Mouse (Mus musculus): ENCODE results near the gene Atp11a. TPM values are rescaled to one million over a fixed set of nuclear protein-coding genes. Genes with fewer than 3 reads are reported as not detected.
A peak's percentile ranks its signal among the peaks of the same experiment; 100 is the strongest.

Gene Atp11a
- polyA plus RNA-seq, 1 experiment from 2014 or later: 45.4 TPM

- whole genome bisulfite sequencing: 26% methylated on average over 2 of the region's 2 CpGs
- peak overlapping the region; percentile 94; the same call in 1 of the 2 replicates for H3K27ac ChIP-seq (ENCODE audit: low read length)
- no peaks in the 10 kb centered on the region for H3K9me3 ChIP-seq (ENCODE audit: low read length)
- peak; percentile 75 for ATAC-seq
- H3K9ac ChIP-seq (replicated peaks; ENCODE audit: low read depth): no peak overlapping the region
- peak; percentile 90 for DNase-seq (ENCODE audit: low spot score)
- no peaks in the 10 kb centered on the region for H3K27me3 ChIP-seq (replicated peaks; ENCODE audit: insufficient read depth, low read length)
- no peak overlapping the region for H3K4me3 ChIP-seq (ENCODE audit: low read depth, low read length)
- peaks cover 10% of the 10 kb centered on the region; the same call in 1 of the 2 replicates for H3K4me1 ChIP-seq (ENCODE audit: insufficient read depth, low read depth, low read length)
- TF ChIP-seq CTCF (IDR thresholded peaks at IDR 0.05) (peak; percentile 79), EP300 (IDR thresholded peaks at IDR 0.05) (peak; percentile 87; the same call in 1 of the 2 replicates)
- no peak overlapping the region for H3K4me2 ChIP-seq (replicated peaks; ENCODE audit: low read depth, low read length)
- H3K36me3 ChIP-seq (ENCODE audit: insufficient read depth, low read length): no peaks in the 10 kb centered on the region
These were observed 1.5 kb upstream of the Atp11a start for GRCm38 (mm10) chr8:12755312-12755711.

GRCm38 (mm10) chr8:12755826-12756225 is 988 bp upstream of the Atp11a start:
- no peak overlapping the region for H3K9ac ChIP-seq (replicated peaks; ENCODE audit: low read depth)
- TF ChIP-seq EP300 (IDR thresholded peaks at IDR 0.05): no peak
- TF ChIP-seq CTCF (IDR thresholded peaks at IDR 0.05): no peak
- no peak; the same call in 1 of the 2 replicates for ATAC-seq
- H3K9me3 ChIP-seq (ENCODE audit: low read length): no peaks in the 10 kb centered on the region
- H3K27me3 ChIP-seq (replicated peaks; ENCODE audit: insufficient read depth, low read length): no peaks in the 10 kb centered on the region
- H3K27ac ChIP-seq (ENCODE audit: low read length): peak overlapping the region; percentile 94
- peaks cover 11% of the 10 kb centered on the region; the same call in 1 of the 2 replicates for H3K4me1 ChIP-seq (ENCODE audit: insufficient read depth, low read depth, low read length)
- DNase-seq (ENCODE audit: low spot score): no peak
- no peak overlapping the region for H3K4me2 ChIP-seq (replicated peaks; ENCODE audit: low read depth, low read length)
- H3K36me3 ChIP-seq (ENCODE audit: insufficient read depth, low read length): no peaks in the 10 kb centered on the region
- 73% methylated on average over 5 of the region's 5 CpGs for WGBS
- H3K4me3 ChIP-seq (ENCODE audit: low read depth, low read length): no peak overlapping the region

GRCm38 (mm10) chr8:12757231-12757940 is 572 bp downstream of the Atp11a start:
- WGBS: under 1% methylated on average over 54 of the region's 61 CpGs
- peak; percentile 3; the same call in 1 of the 2 replicates for ATAC-seq

GRCm38 (mm10) chr8:12759963-12760362 is 3.1 kb downstream of the Atp11a start:
- Histone ChIP-seq H3K4me1 (ENCODE audit: insufficient read depth, low read depth, low read length) (peaks cover 15% of the 10 kb centered on the region), H3K27ac (ENCODE audit: low read length) (no peak overlapping the region), H3K36me3 (ENCODE audit: insufficient read depth, low read length) (no peaks in the 10 kb centered on the region), H3K27me3 (replicated peaks; ENCODE audit: insufficient read depth, low read length) (no peaks in the 10 kb centered on the region), H3K9me3 (ENCODE audit: low read length) (no peaks in the 10 kb centered on the region), H3K4me3 (ENCODE audit: low read depth, low read length) (no peak overlapping the region), H3K4me2 (replicated peaks; ENCODE audit: low read depth, low read length) (0 out of 2 replicates have a peak overlapping the region, but pooled peaks have one; percentile 80), H3K9ac (replicated peaks; ENCODE audit: low read depth) (no peak overlapping the region)
- 65% methylated on average over 3 of the region's 3 CpGs for WGBS
- DNase-seq (ENCODE audit: low spot score) (no peak), ATAC-seq (no peak)
- TF ChIP-seq EP300 (IDR thresholded peaks at IDR 0.05): no peak
- TF ChIP-seq CTCF (IDR thresholded peaks at IDR 0.05): no peak

More at GRCm38 (mm10) chr8:12757231-12757940, 572 bp downstream of the Atp11a start:
- Histone ChIP-seq H3K9me3 (ENCODE audit: low read length) (no peaks in the 10 kb centered on the region), H3K4me3 (ENCODE audit: low read depth, low read length) (peak overlapping the region; percentile 96), H3K27ac (ENCODE audit: low read length) (peak overlapping the region; percentile 94), H3K4me1 (ENCODE audit: insufficient read depth, low read depth, low read length) (peaks cover 15% of the 10 kb centered on the region; the same call in 1 of the 2 replicates), H3K27me3 (replicated peaks; ENCODE audit: insufficient read depth, low read length) (no peaks in the 10 kb centered on the region), H3K4me2 (replicated peaks; ENCODE audit: low read depth, low read length) (peak overlapping the region; percentile 80), H3K36me3 (ENCODE audit: insufficient read depth, low read length) (no peaks in the 10 kb centered on the region), H3K9ac (replicated peaks; ENCODE audit: low read depth) (peak overlapping the region; percentile 92)
- TF ChIP-seq CTCF (IDR thresholded peaks at IDR 0.05): no peak
- TF ChIP-seq EP300 (IDR thresholded peaks at IDR 0.05): no peak
- peak; percentile 27 for DNase-seq (ENCODE audit: low spot score)

- Histone ChIP-seq H3K27ac (ENCODE audit: low read length) (no peak overlapping the region), H3K4me3 (ENCODE audit: low read depth, low read length) (no peak overlapping the region), H3K9me3 (ENCODE audit: low read length) (no peaks in the 10 kb centered on the region), H3K9ac (replicated peaks; ENCODE audit: low read depth) (no peak overlapping the region), H3K4me2 (replicated peaks; ENCODE audit: low read depth, low read length) (no peak overlapping the region), H3K4me1 (ENCODE audit: insufficient read depth, low read depth, low read length) (peaks cover 9% of the 10 kb centered on the region), H3K36me3 (ENCODE audit: insufficient read depth, low read length) (no peaks in the 10 kb centered on the region; the same call in 1 of the 2 replicates), H3K27me3 (replicated peaks; ENCODE audit: insufficient read depth, low read length) (no peaks in the 10 kb centered on the region)
- DNase-seq (ENCODE audit: low spot score) (no peak), ATAC-seq (peak; percentile 22; the same call in 1 of the 2 replicates)
- 63% methylated on average over 3 of the region's 3 CpGs for WGBS
- TF ChIP-seq EP300 (IDR thresholded peaks at IDR 0.05) (no peak), CTCF (IDR thresholded peaks at IDR 0.05) (no peak)
These were observed 5.1 kb downstream of the Atp11a start for GRCm38 (mm10) chr8:12761873-12762272.

GRCm38 (mm10) chr8:12763565-12764108 is 6.8 kb downstream of the Atp11a start:
- H3K27me3 ChIP-seq (replicated peaks; ENCODE audit: insufficient read depth, low read length): no peaks in the 10 kb centered on the region
- no peak overlapping the region for H3K27ac ChIP-seq (ENCODE audit: low read length)
- TF ChIP-seq CTCF (IDR thresholded peaks at IDR 0.05): no peak
- no peak for TF ChIP-seq EP300 (IDR thresholded peaks at IDR 0.05)
- DNase-seq (ENCODE audit: low spot score): no peak
- 70% methylated on average over 4 of the region's 4 CpGs for WGBS
- no peak overlapping the region for H3K4me3 ChIP-seq (ENCODE audit: low read depth, low read length)
- no peak overlapping the region for H3K4me2 ChIP-seq (replicated peaks; ENCODE audit: low read depth, low read length)
- peaks cover 9% of the 10 kb centered on the region for H3K4me1 ChIP-seq (ENCODE audit: insufficient read depth, low read depth, low read length)
- H3K9ac ChIP-seq (replicated peaks; ENCODE audit: low read depth): no peak overlapping the region
- ATAC-seq: no peak
- no peaks in the 10 kb centered on the region; the same call in 1 of the 2 replicates for H3K36me3 ChIP-seq (ENCODE audit: insufficient read depth, low read length)
- H3K9me3 ChIP-seq (ENCODE audit: low read length): no peaks in the 10 kb centered on the region

Data from lung, postnatal 0 days (tissue).